Mouse (Mus musculus) forebrain, postnatal 0 days (tissue): ENCODE results near the gene Cga. TPM values are rescaled to one million over a fixed set of nuclear protein-coding genes. Genes with fewer than 3 reads are reported as not detected.

Experiments used
- ATAC-seq: fragments of 200-750 bp; cut with Nextera tagmentation; 2 replicates; pipeline ENCODE4 v1.8.0; 2017; ENCODE audit warnings: mild to moderate bottlenecking, moderate library complexity
- DNase-seq: peaks from one replicate; pipeline ENCODE4 v3.0.0-alpha.2; 2015
- H3K27ac ChIP-seq: fragments of 300-500 bp; sonication (generic); 2 replicates; pipeline ENCODE4 v1.5.1; 2014; ENCODE audit warnings: low read depth, mild to moderate bottlenecking, antibody characterized with exemption, low read length, moderate library complexity, mixed read lengths
- H3K27me3 ChIP-seq: fragments of 300-500 bp; sonication (generic); 2 replicates; pipeline ENCODE4 v1.6.1; 2014; ENCODE audit warnings: mild to moderate bottlenecking, low read length, mixed read lengths; ENCODE audit not compliant: insufficient read depth
- H3K36me3 ChIP-seq: fragments of 300-500 bp; sonication (generic); 2 replicates; pipeline ENCODE4 v1.6.1; 2014; ENCODE audit warnings: mild to moderate bottlenecking, moderate library complexity; ENCODE audit not compliant: insufficient read depth
- H3K4me1 ChIP-seq: fragments of 300-500 bp; sonication (generic); 2 replicates; pipeline ENCODE4 v1.6.1; 2014; ENCODE audit warnings: antibody characterized with exemption; ENCODE audit not compliant: insufficient read depth
- H3K4me2 ChIP-seq: fragments of 300-500 bp; sonication (generic); 2 replicates; pipeline ENCODE4 v1.6.1; 2014; ENCODE audit warnings: low read depth, mild to moderate bottlenecking, moderate library complexity
- H3K4me3 ChIP-seq: fragments of 300-500 bp; sonication (generic); 2 replicates; pipeline ENCODE4 v1.5.1; 2014; ENCODE audit warnings: low read depth, low read length, mixed read lengths
- H3K9ac ChIP-seq: fragments of 300-500 bp; sonication (generic); 2 replicates; pipeline ENCODE4 v1.6.1; 2014; ENCODE audit warnings: mild to moderate bottlenecking
- H3K9me3 ChIP-seq: fragments of 300-500 bp; sonication (generic); 2 replicates; pipeline ENCODE4 v1.6.1; 2016; ENCODE audit warnings: low read length
- CTCF ChIP-seq: sonication (generic); IDR thresholded peaks from 2 replicates; pipeline ENCODE4 v1.5.1; 2016; ENCODE audit warnings: antibody characterized with exemption, control low read depth, low read depth
- WGBS: fragments of 180-500 bp; shearing (Covaris S2); extraction: QIAGEN DNeasy Blood & Tissue Kit; methylation state at CpG from one replicate; pipeline ENCODE4 v1.1.7; 2014; 5-methylcytosine and 5-hydroxymethylcytosine counted together
- polyA plus RNA-seq: library from polyadenylated mRNA; unstranded; fragments of >200 nt; fragmentation: Nextera tagmentation; extraction: Ambion mirVana; gene quantifications from 2 replicates; pipeline ENCODE4 v1.2.1, GENCODE M21; 2015
- total RNA-seq: library from RNA; depleted of rRNA; stranded (reverse); fragments of >200 nt; gene quantifications from 2 replicates; pipeline ENCODE4 v1.2.3, GENCODE M21; 2014; rRNA removed

Gene Cga
- not detected in 2 replicates for total RNA-seq
- polyA plus RNA-seq, result not detected in 2 replicates

DNA sequence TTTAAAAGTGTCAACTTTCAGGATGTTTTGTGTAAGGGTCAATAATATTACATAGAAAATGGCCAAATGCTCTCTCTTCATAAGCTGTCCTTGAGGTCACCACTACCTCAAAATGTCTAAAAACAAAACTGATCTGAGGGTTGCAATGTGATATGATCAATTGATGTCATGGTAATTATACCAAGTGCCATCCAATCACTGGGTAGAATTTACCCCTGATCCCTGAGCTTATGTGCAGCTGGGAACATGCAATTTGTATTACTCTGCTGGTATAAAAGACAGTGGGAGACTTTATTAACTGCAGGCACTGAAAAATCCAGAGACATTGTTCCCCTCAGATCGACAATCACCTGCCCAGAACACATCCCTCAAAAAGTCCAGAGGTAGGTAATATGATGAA lies at the start of gene Cga:
TSS of gene Cga (plus strand) at position 301 of the 400 bp plus-strand sequence.
- Histone ChIP-seq H3K4me2 (no peak within 1 kb of the TSS), H3K4me3 (no peak within 1 kb of the TSS), H3K27ac (no peak within 1 kb of the TSS), H3K36me3 (no peaks in the 10 kb centered on the region), H3K4me1 (no peaks in the 10 kb centered on the region), H3K9me3 (no peaks in the 10 kb centered on the region), H3K9ac (no peak within 1 kb of the TSS), H3K27me3 (0 out of 2 replicates have a peak, but pooled peaks cover 5% of the 10 kb centered on the region)
- ATAC-seq (no peak), DNase-seq (no peak)
- WGBS, result 76% methylated on average over 1 of the region's 1 CpGs
- no peak for TF ChIP-seq CTCF

- Histone ChIP-seq H3K4me1 (no peaks in the 10 kb centered on the region), H3K27ac (no peak overlapping the region), H3K9ac (no peak overlapping the region), H3K9me3 (no peaks in the 10 kb centered on the region), H3K27me3 (no peaks in the 10 kb centered on the region), H3K4me3 (no peak overlapping the region), H3K4me2 (no peak overlapping the region), H3K36me3 (0 out of 2 replicates have a peak, but pooled peaks cover under 1% of the 10 kb centered on the region)
- 100% methylated on average over 1 of the region's 1 CpGs for WGBS
- no peak for TF ChIP-seq CTCF
- ATAC-seq, result no peak
- DNase-seq, result no peak
Measured at GRCm38 (mm10) chr4:34843839-34844238, 49.7 kb upstream of the Cga start.

- ATAC-seq (no peak), DNase-seq (no peak)
- H3K4me1 ChIP-seq, result no peaks in the 10 kb centered on the region
- no peak for TF ChIP-seq CTCF
- no peaks in the 10 kb centered on the region for H3K27me3 ChIP-seq
- no peak overlapping the region for H3K27ac ChIP-seq
- WGBS, result 91% methylated on average over 6 of the region's 6 CpGs
- no peak overlapping the region for H3K9ac ChIP-seq
- H3K4me2 ChIP-seq, result no peak overlapping the region
- H3K36me3 ChIP-seq, result no peaks in the 10 kb centered on the region
- H3K9me3 ChIP-seq, result no peaks in the 10 kb centered on the region
- H3K4me3 ChIP-seq, result no peak overlapping the region
Measured at GRCm38 (mm10) chr4:34847679-34848309, 45.8 kb upstream of the Cga start.

GRCm38 (mm10) chr4:34850156-34850555 lies 43.4 kb upstream of the Cga start:
- no peak overlapping the region for H3K4me3 ChIP-seq
- H3K4me1 ChIP-seq, result no peaks in the 10 kb centered on the region
- no peaks in the 10 kb centered on the region for H3K27me3 ChIP-seq
- ATAC-seq (no peak), DNase-seq (no peak)
- H3K36me3 ChIP-seq, result no peaks in the 10 kb centered on the region
- WGBS, result 94% methylated on average over 2 of the region's 2 CpGs
- H3K9me3 ChIP-seq, result no peaks in the 10 kb centered on the region
- no peak for TF ChIP-seq CTCF
- H3K9ac ChIP-seq, result no peak overlapping the region
- no peak overlapping the region for H3K27ac ChIP-seq
- no peak overlapping the region for H3K4me2 ChIP-seq

- Histone ChIP-seq H3K36me3 (no peaks in the 10 kb centered on the region), H3K4me2 (no peak overlapping the region), H3K27ac (no peak overlapping the region), H3K9ac (no peak overlapping the region), H3K4me3 (no peak overlapping the region), H3K9me3 (no peaks in the 10 kb centered on the region), H3K27me3 (no peaks in the 10 kb centered on the region), H3K4me1 (no peaks in the 10 kb centered on the region)
- TF ChIP-seq CTCF, result no peak
- no peak for DNase-seq
- no peak for ATAC-seq
- WGBS, result 88% methylated on average over 7 of the region's 7 CpGs
Measured at GRCm38 (mm10) chr4:34852051-34852450, 41.5 kb upstream of the Cga start.

- H3K9ac ChIP-seq, result no peak overlapping the region
- no peak overlapping the region for H3K4me3 ChIP-seq
- no peaks in the 10 kb centered on the region for H3K9me3 ChIP-seq
- no peak overlapping the region for H3K4me2 ChIP-seq
- H3K27me3 ChIP-seq, result no peaks in the 10 kb centered on the region
- no peak overlapping the region for H3K27ac ChIP-seq
- ATAC-seq (no peak), DNase-seq (no peak)
- WGBS, result 7% methylated on average over 1 of the region's 1 CpGs
- H3K4me1 ChIP-seq, result no peaks in the 10 kb centered on the region
- TF ChIP-seq CTCF, result no peak
- no peaks in the 10 kb centered on the region for H3K36me3 ChIP-seq
Measured at GRCm38 (mm10) chr4:34855966-34856365, 37.6 kb upstream of the Cga start.

GRCm38 (mm10) chr4:34858903-34859302 lies 34.7 kb upstream of the Cga start:
- no peak overlapping the region for H3K4me3 ChIP-seq
- H3K9me3 ChIP-seq, result no peaks in the 10 kb centered on the region
- no peak for TF ChIP-seq CTCF
- H3K27me3 ChIP-seq, result no peaks in the 10 kb centered on the region
- no peak for ATAC-seq
- 98% methylated on average over 3 of the region's 3 CpGs for whole genome bisulfite sequencing
- H3K36me3 ChIP-seq, result no peaks in the 10 kb centered on the region
- no peak overlapping the region for H3K9ac ChIP-seq
- no peaks in the 10 kb centered on the region for H3K4me1 ChIP-seq
- no peak overlapping the region for H3K4me2 ChIP-seq
- no peak overlapping the region for H3K27ac ChIP-seq
- DNase-seq, result no peak
